Mouse (Mus musculus) intestine, embryonic 14.5 days (tissue): ENCODE measurements at regions not wholly inside any gene's neighbourhood (a gene's known extent, or its start where the extent isn't known, plus 50 kb on each side); places are given as distances from the start of the nearest gene placed in this dataset.

ENCODE experiments used
- ATAC-seq: fragments of 200-750 bp; cut with Nextera tagmentation; replicated peaks from 2 replicates; pipeline ENCODE4 v1.8.0; 2017; ENCODE audit warnings: low read depth, moderate number of reproducible peaks, moderate TSS enrichment, moderate library complexity; ENCODE audit not compliant: low FRiP score, low TSS enrichment
- DNase-seq: peaks from one replicate; pipeline ENCODE4 v3.0.0-alpha.2; 2018; ENCODE audit warnings: low spot score
- H3K27ac ChIP-seq: fragments of 300-500 bp; sonication (generic); 2 replicates; pipeline ENCODE4 v1.5.1; 2014; ENCODE audit warnings: low read depth, mild to moderate bottlenecking, control low read depth
- H3K27me3 ChIP-seq: fragments of 300-500 bp; sonication (generic); replicated peaks from 2 replicates; pipeline ENCODE4 v1.6.1; 2014; ENCODE audit warnings: low read length, control low read depth; ENCODE audit not compliant: control insufficient read depth, insufficient read depth
- H3K36me3 ChIP-seq: fragments of 300-500 bp; sonication (generic); 2 replicates; pipeline ENCODE4 v1.6.1; 2014; ENCODE audit warnings: low read length, control low read depth; ENCODE audit not compliant: control insufficient read depth, insufficient read depth
- H3K4me1 ChIP-seq: fragments of 300-500 bp; sonication (generic); replicated peaks from 2 replicates; pipeline ENCODE4 v1.6.1; 2014; ENCODE audit warnings: low read length, control low read depth, mixed read lengths; ENCODE audit not compliant: control insufficient read depth, insufficient read depth
- H3K4me2 ChIP-seq: fragments of 300-500 bp; sonication (generic); 2 replicates; pipeline ENCODE4 v1.6.1; 2014; ENCODE audit warnings: low read length
- H3K4me3 ChIP-seq: fragments of 300-500 bp; sonication (generic); 2 replicates; pipeline ENCODE4 v1.5.1; 2014; ENCODE audit warnings: low read depth, low read length, control low read depth, mixed read lengths
- H3K9ac ChIP-seq: fragments of 300-500 bp; sonication (generic); 2 replicates; pipeline ENCODE4 v1.6.1; 2014; ENCODE audit warnings: mild to moderate bottlenecking, low read length
- H3K9me3 ChIP-seq: fragments of 300-500 bp; sonication (generic); 2 replicates; pipeline ENCODE4 v1.6.1; 2016; ENCODE audit warnings: low read length, control low read depth; ENCODE audit not compliant: control insufficient read depth
- WGBS: fragments of 180-500 bp; shearing (Covaris S2); extraction: QIAGEN DNeasy Blood & Tissue Kit; methylation state at CpG from one replicate; pipeline ENCODE4 v1.1.7; 2014; 5-methylcytosine and 5-hydroxymethylcytosine counted together

GRCm38 (mm10) chr4:105877246-105877645, 87.6 kb downstream of the Gm12728 start:
- DNase-seq (no peak), ATAC-seq (no peak)
- Histone ChIP-seq H3K9me3 (no peaks in the 10 kb centered on the region), H3K27ac (no peak overlapping the region), H3K4me1 (no peaks in the 10 kb centered on the region), H3K4me2 (no peak overlapping the region), H3K9ac (no peak overlapping the region), H3K36me3 (no peaks in the 10 kb centered on the region), H3K4me3 (no peak overlapping the region), H3K27me3 (no peaks in the 10 kb centered on the region)
- 76% methylated on average over 5 of the region's 5 CpGs for WGBS

GRCm38 (mm10) chr4:105879891-105880290, 90.2 kb downstream of the Gm12728 start:
- Histone ChIP-seq H3K9ac (no peak overlapping the region), H3K36me3 (no peaks in the 10 kb centered on the region), H3K27me3 (no peaks in the 10 kb centered on the region), H3K4me1 (no peaks in the 10 kb centered on the region), H3K9me3 (no peaks in the 10 kb centered on the region), H3K4me3 (no peak overlapping the region), H3K27ac (no peak overlapping the region), H3K4me2 (no peak overlapping the region)
- ATAC-seq (no peak), DNase-seq (no peak)
- WGBS: 63% methylated on average over 3 of the region's 3 CpGs

GRCm38 (mm10) chr4:105884791-105885190, 95.1 kb downstream of the Gm12728 start:
- H3K4me1 ChIP-seq: no peaks in the 10 kb centered on the region
- H3K4me3 ChIP-seq: no peak overlapping the region
- no peak overlapping the region for H3K27ac ChIP-seq
- H3K9me3 ChIP-seq: no peaks in the 10 kb centered on the region
- ATAC-seq (no peak), DNase-seq (no peak)
- no peaks in the 10 kb centered on the region for H3K36me3 ChIP-seq
- no peak overlapping the region for H3K4me2 ChIP-seq
- no peak overlapping the region for H3K9ac ChIP-seq
- H3K27me3 ChIP-seq: no peaks in the 10 kb centered on the region
- WGBS: 36% methylated on average over 3 of the region's 3 CpGs

GRCm38 (mm10) chr4:105891438-105891837, 101.8 kb downstream of the Gm12728 start:
- H3K9ac ChIP-seq: no peak overlapping the region
- H3K27me3 ChIP-seq: no peaks in the 10 kb centered on the region
- WGBS: 79% methylated on average over 4 of the region's 4 CpGs
- H3K9me3 ChIP-seq: no peaks in the 10 kb centered on the region
- no peak overlapping the region for H3K4me2 ChIP-seq
- ATAC-seq: no peak
- no peak overlapping the region for H3K4me3 ChIP-seq
- no peak overlapping the region for H3K27ac ChIP-seq
- no peak for DNase-seq
- no peaks in the 10 kb centered on the region for H3K36me3 ChIP-seq
- no peaks in the 10 kb centered on the region for H3K4me1 ChIP-seq

GRCm38 (mm10) chr4:105892065-105892464, 102.4 kb downstream of the Gm12728 start:
- no peak overlapping the region for H3K4me2 ChIP-seq
- H3K4me1 ChIP-seq: no peaks in the 10 kb centered on the region
- DNase-seq (no peak), ATAC-seq (no peak)
- no peak overlapping the region for H3K27ac ChIP-seq
- 42% methylated on average over 2 of the region's 2 CpGs for WGBS
- H3K9me3 ChIP-seq: no peaks in the 10 kb centered on the region
- H3K4me3 ChIP-seq: no peak overlapping the region
- H3K27me3 ChIP-seq: no peaks in the 10 kb centered on the region
- no peaks in the 10 kb centered on the region for H3K36me3 ChIP-seq
- no peak overlapping the region for H3K9ac ChIP-seq

- H3K27me3 ChIP-seq: no peaks in the 10 kb centered on the region
- no peaks in the 10 kb centered on the region for H3K36me3 ChIP-seq
- H3K4me1 ChIP-seq: no peaks in the 10 kb centered on the region
- no peak for DNase-seq
- no peak overlapping the region for H3K9ac ChIP-seq
- 71% methylated on average over 2 of the region's 2 CpGs for WGBS
- no peak for ATAC-seq
- H3K4me2 ChIP-seq: no peak overlapping the region
- no peak overlapping the region for H3K4me3 ChIP-seq
- no peak overlapping the region for H3K27ac ChIP-seq
- H3K9me3 ChIP-seq: no peaks in the 10 kb centered on the region
Observed at GRCm38 (mm10) chr4:105895116-105895515, 105.4 kb downstream of the Gm12728 start.

- no peak overlapping the region for H3K9ac ChIP-seq
- H3K27me3 ChIP-seq: no peaks in the 10 kb centered on the region
- no peaks in the 10 kb centered on the region for H3K36me3 ChIP-seq
- H3K4me2 ChIP-seq: no peak overlapping the region
- DNase-seq (no peak), ATAC-seq (no peak)
- no peak overlapping the region for H3K4me3 ChIP-seq
- WGBS: 90% methylated on average over 5 of the region's 5 CpGs
- H3K9me3 ChIP-seq: no peaks in the 10 kb centered on the region
- no peak overlapping the region for H3K27ac ChIP-seq
- H3K4me1 ChIP-seq: no peaks in the 10 kb centered on the region
Observed at GRCm38 (mm10) chr4:105898054-105898847, 108.6 kb downstream of the Gm12728 start.

GRCm38 (mm10) chr4:105904896-105905295, 115.2 kb downstream of the Gm12728 start:
- H3K9ac ChIP-seq: no peak overlapping the region
- no peak overlapping the region for H3K4me2 ChIP-seq
- DNase-seq: no peak
- no peaks in the 10 kb centered on the region; the same call in 1 of the 2 replicates for H3K4me1 ChIP-seq
- H3K9me3 ChIP-seq: no peaks in the 10 kb centered on the region
- no peak overlapping the region for H3K4me3 ChIP-seq
- no peak overlapping the region for H3K27ac ChIP-seq
- H3K36me3 ChIP-seq: no peaks in the 10 kb centered on the region
- ATAC-seq: no peak
- 59% methylated on average over 8 of the region's 8 CpGs for WGBS
- H3K27me3 ChIP-seq: no peaks in the 10 kb centered on the region

- no peak for DNase-seq
- H3K27ac ChIP-seq: no peak overlapping the region
- no peaks in the 10 kb centered on the region for H3K36me3 ChIP-seq
- no peaks in the 10 kb centered on the region; the same call in 1 of the 2 replicates for H3K4me1 ChIP-seq
- WGBS: 89% methylated on average over 4 of the region's 4 CpGs
- no peak overlapping the region for H3K4me2 ChIP-seq
- no peaks in the 10 kb centered on the region for H3K9me3 ChIP-seq
- no peak overlapping the region for H3K4me3 ChIP-seq
- no peaks in the 10 kb centered on the region for H3K27me3 ChIP-seq
- ATAC-seq: no peak
- H3K9ac ChIP-seq: no peak overlapping the region
Observed at GRCm38 (mm10) chr4:105906411-105906810, 116.7 kb downstream of the Gm12728 start.
